Mouse (Mus musculus) midbrain, embryonic 13.5 days (tissue): ENCODE measurements at regions not wholly inside any gene's neighbourhood (a gene's known extent, or its start where the extent isn't known, plus 50 kb on each side); places are given as distances from the start of the nearest gene placed in this dataset.
A peak's percentile ranks its signal among the peaks of the same experiment; 100 is the strongest.
"Not testable (repeated sequence)": the region's sequence is repeated elsewhere in the genome, so short reads cannot be mapped to it uniquely, and the experiment has no call there.

Experiments used
- ATAC-seq: fragments of 200-750 bp; cut with Nextera tagmentation; 2 replicates; pipeline ENCODE4 v1.8.0; 2017; ENCODE audit warnings: mild to moderate bottlenecking, moderate TSS enrichment, moderate library complexity
- H3K27ac ChIP-seq: fragments of 300-500 bp; sonication (generic); 2 replicates; pipeline ENCODE4 v1.5.1; 2015; ENCODE audit warnings: inconsistent platforms, mild to moderate bottlenecking, moderate library complexity
- H3K27me3 ChIP-seq: fragments of 300-500 bp; sonication (generic); 2 replicates; pipeline ENCODE4 v1.6.1; 2015; ENCODE audit warnings: mild to moderate bottlenecking, inconsistent platforms
- H3K36me3 ChIP-seq: fragments of 300-500 bp; sonication (generic); 2 replicates; pipeline ENCODE4 v1.6.1; 2015; ENCODE audit warnings: mild to moderate bottlenecking, inconsistent platforms
- H3K4me1 ChIP-seq: fragments of 300-500 bp; sonication (generic); replicated peaks from 2 replicates; pipeline ENCODE4 v1.6.1; 2015; ENCODE audit warnings: inconsistent platforms
- H3K4me2 ChIP-seq: fragments of 300-500 bp; sonication (generic); replicated peaks from 2 replicates; pipeline ENCODE4 v1.6.1; 2015; ENCODE audit warnings: moderate library complexity, mild to moderate bottlenecking, inconsistent platforms
- H3K4me3 ChIP-seq: fragments of 300-500 bp; sonication (generic); replicated peaks from 2 replicates; pipeline ENCODE4 v1.5.1; 2015; ENCODE audit warnings: mild to moderate bottlenecking, inconsistent platforms
- H3K9ac ChIP-seq: fragments of 300-500 bp; sonication (generic); replicated peaks from 2 replicates; pipeline ENCODE4 v1.6.1; 2015; ENCODE audit warnings: mild to moderate bottlenecking, inconsistent platforms
- H3K9me3 ChIP-seq: fragments of 300-500 bp; sonication (generic); 2 replicates; pipeline ENCODE4 v1.6.1; 2016; ENCODE audit warnings: mild to moderate bottlenecking, inconsistent platforms
- whole genome bisulfite sequencing: fragments of 180-500 bp; shearing (Covaris S2); methylation state at CpG from one replicate; pipeline ENCODE4 v1.1.7; 2015; 5-methylcytosine and 5-hydroxymethylcytosine counted together

DNA sequence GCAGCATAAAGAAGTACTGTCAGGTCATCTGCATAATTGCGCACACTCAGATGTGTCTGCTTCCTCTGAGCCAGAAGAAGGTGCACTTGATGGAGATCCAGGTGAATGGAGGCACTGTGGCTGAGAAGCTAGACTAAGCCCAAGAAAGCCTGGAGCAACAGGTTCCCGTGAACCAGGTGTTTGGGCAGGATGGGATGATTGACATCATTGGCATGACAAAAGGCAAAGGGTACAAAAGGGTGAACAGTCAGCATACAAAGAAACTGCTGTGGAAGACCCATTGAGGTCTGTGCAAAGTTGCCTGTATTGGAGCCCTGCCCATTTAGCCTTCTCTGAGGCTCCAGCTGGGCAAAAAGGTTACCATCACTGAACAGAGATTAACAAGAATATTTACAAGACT, 337.0 kb upstream of the Zfp960 start:
- H3K36me3 ChIP-seq: no peaks in the 10 kb centered on the region
- no peak for ATAC-seq
- H3K27ac ChIP-seq: no peak overlapping the region
- WGBS: 88% methylated on average over 2 of the region's 2 CpGs
- H3K27me3 ChIP-seq: no peaks in the 10 kb centered on the region
- H3K4me3 ChIP-seq: no peak overlapping the region
- H3K9me3 ChIP-seq: no peaks in the 10 kb centered on the region
- no peak overlapping the region for H3K9ac ChIP-seq
- H3K4me2 ChIP-seq: no peak overlapping the region
- H3K4me1 ChIP-seq: no peaks in the 10 kb centered on the region

DNA sequence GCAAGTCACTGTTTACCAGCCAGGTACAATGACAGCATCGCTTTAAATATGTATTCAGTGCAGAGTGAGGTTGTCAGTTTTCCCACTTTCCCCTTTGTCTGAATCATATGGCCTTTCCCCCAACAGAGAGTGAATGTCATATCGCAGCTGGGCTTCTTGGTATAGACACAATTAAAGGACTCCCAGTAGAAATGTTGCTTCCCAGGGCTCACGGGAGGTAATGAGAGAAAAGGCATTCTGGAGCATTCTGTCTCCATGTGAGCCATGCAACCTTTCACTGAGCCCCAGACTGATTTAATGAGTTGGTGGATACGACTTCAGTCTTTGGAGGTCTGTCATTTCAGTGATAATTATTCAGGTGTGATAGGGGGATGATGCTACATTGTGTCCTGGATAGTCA, 310.8 kb upstream of the Zfp960 start:
- H3K36me3 ChIP-seq: no peaks in the 10 kb centered on the region
- no peak overlapping the region for H3K9ac ChIP-seq
- WGBS: 59% methylated on average over 4 of the region's 4 CpGs
- peak; percentile 83 for ATAC-seq
- H3K9me3 ChIP-seq: no peaks in the 10 kb centered on the region
- H3K27me3 ChIP-seq: no peaks in the 10 kb centered on the region
- peak overlapping the region; percentile 4; the same call in 1 of the 2 replicates for H3K27ac ChIP-seq
- H3K4me3 ChIP-seq: no peak overlapping the region
- H3K4me2 ChIP-seq: no peak overlapping the region
- no peaks in the 10 kb centered on the region for H3K4me1 ChIP-seq

DNA sequence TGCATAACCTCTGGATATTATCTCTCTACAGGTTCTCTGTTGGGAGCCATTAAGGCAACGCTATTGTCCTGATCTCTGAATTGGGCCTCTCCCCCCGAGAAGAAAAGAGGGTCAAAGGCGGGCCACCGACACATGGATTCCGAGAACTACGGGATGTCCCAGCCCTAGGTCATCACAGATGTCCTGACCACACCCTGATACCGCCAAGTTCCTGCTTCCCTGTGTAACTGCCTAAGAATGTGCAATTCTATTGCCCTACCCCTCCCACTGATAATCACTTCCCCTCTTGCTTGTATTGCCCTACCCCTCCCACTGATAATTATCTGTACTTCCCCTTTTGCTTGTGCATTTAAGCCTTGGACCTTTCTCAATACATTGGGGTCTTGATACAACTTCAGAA, 293.3 kb upstream of the Zfp960 start:
- H3K4me3 ChIP-seq, H3K36me3 ChIP-seq, H3K9ac ChIP-seq, H3K9me3 ChIP-seq, H3K4me2 ChIP-seq, H3K4me1 ChIP-seq, H3K27me3 ChIP-seq, ATAC-seq, H3K27ac ChIP-seq: not testable (repeated sequence)
- WGBS: 92% methylated on average over 7 of the region's 7 CpGs

DNA sequence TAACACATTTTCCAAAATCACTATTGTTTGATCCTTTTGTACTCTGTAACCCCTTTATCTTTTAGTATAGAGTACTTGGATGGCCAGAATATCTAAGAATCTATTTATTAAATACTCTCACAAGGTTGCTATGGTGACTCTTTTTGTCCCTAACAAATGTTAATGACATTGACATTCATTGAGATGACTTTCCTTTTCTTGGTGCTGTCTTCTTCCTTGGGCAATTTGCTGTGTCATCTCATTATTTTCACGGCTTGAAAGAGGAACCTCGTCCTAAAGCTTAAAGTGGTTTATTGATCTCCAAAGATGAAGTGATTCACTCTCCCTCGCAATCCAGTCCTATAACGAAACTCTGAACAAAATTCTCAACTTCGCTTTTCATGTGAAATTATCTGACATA, 265.6 kb upstream of the Zfp960 start:
- H3K4me3 ChIP-seq: no peak overlapping the region
- ATAC-seq: no peak
- no peak overlapping the region for H3K27ac ChIP-seq
- H3K9me3 ChIP-seq: no peaks in the 10 kb centered on the region
- H3K36me3 ChIP-seq: no peaks in the 10 kb centered on the region
- H3K4me2 ChIP-seq: no peak overlapping the region
- no peaks in the 10 kb centered on the region for H3K4me1 ChIP-seq
- H3K9ac ChIP-seq: no peak overlapping the region
- 69% methylated on average over 5 of the region's 5 CpGs for WGBS
- H3K27me3 ChIP-seq: no peaks in the 10 kb centered on the region

DNA sequence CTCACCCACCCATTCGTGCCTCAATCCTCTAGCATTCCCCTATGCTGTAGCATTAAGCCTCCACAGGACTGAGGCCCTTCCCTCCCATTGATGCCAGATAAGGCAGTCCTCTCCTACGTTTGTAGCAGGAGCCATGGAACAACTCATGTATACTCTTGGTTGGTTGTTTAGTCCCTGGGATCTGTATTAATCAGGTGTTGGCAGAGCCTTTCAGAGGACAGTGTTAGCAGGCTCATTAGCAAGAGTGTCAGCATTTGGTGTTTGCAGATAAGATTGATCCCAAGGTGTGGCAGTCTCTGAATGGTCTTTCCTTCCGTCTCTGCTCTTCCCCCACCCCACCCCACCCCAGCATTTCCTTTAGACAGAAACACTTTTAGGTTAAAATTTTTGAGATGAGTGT, 258.9 kb upstream of the Zfp960 start:
- Histone ChIP-seq H3K4me2 (no peak overlapping the region), H3K27me3 (no peaks in the 10 kb centered on the region), H3K9me3 (no peaks in the 10 kb centered on the region), H3K27ac (no peak overlapping the region), H3K4me3 (no peak overlapping the region), H3K36me3 (no peaks in the 10 kb centered on the region), H3K9ac (no peak overlapping the region), H3K4me1 (no peaks in the 10 kb centered on the region)
- 53% methylated on average over 3 of the region's 3 CpGs for WGBS
- ATAC-seq: no peak

DNA sequence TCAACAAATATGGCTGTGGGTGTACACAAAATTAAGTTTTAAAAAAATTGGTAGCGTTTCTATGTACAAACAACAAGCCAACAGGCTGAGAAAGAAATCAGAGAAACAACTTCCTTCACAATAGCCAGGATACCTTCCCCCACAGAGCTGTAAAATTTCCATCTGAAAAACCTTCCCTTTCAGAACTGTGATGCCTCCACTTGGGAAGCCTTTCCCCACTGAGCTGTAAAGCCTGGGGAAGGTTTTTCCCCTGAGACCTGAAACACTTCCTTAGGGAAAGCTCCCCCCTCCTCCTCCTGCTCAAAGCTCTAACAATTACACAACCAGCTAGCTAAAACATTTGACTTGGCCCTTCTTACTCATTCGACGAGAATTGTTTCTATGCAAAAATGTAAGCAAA, 245.5 kb upstream of the Zfp960 start:
- 33% methylated on average over 3 of the region's 3 CpGs for WGBS
- no peak for ATAC-seq
- Histone ChIP-seq H3K27ac (no peak overlapping the region), H3K4me2 (no peak overlapping the region), H3K36me3 (no peaks in the 10 kb centered on the region), H3K4me3 (no peak overlapping the region), H3K27me3 (no peaks in the 10 kb centered on the region), H3K9ac (no peak overlapping the region), H3K4me1 (no peaks in the 10 kb centered on the region), H3K9me3 (no peaks in the 10 kb centered on the region)

DNA sequence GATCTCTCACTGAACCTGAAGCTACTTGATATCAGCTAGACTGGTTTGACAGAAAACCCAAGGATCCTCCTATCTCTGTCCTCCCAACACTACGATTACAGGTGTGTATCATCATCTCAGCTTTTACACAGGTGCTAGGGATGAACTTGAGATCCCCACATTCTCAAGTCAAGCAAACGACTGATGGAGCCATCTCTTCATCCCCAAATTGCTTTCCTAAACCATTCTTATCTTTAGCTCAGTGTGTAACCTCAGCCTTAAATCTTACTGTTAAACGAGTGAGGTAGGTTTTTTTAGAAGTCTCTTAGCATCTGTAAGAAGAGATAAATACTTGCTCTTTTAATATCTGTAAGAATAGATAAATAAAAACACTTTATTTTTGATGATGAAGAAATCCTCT, 242.2 kb upstream of the Zfp960 start:
- ATAC-seq: no peak
- Histone ChIP-seq H3K27me3 (no peaks in the 10 kb centered on the region), H3K4me3 (no peak overlapping the region), H3K4me2 (no peak overlapping the region), H3K27ac (no peak overlapping the region), H3K36me3 (no peaks in the 10 kb centered on the region), H3K4me1 (no peaks in the 10 kb centered on the region), H3K9ac (no peak overlapping the region), H3K9me3 (no peaks in the 10 kb centered on the region)
- 88% methylated on average over 3 of the region's 3 CpGs for WGBS

DNA sequence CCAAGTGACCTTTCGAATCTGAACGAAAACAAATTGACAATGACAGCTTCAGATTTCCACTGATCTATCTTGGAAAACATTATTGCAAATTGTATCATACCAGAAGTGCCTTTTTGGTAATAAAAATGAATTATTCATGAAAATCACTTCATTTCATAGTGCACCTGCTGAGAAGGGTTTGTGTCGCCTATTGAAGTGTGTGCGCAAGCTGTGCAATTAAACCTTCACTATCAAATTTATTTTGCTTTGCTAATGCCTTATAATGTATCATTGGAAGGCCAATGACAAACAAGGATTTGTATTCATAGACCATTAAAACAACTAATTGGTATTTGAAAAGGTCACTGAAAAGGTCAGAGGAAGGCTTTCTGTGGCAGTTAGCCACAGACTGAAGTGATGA, 224.8 kb upstream of the Zfp960 start:
- 64% methylated on average over 4 of the region's 4 CpGs for WGBS
- Histone ChIP-seq H3K9ac (no peak overlapping the region), H3K4me1 (0 out of 2 replicates have a peak, but pooled peaks cover 6% of the 10 kb centered on the region), H3K4me2 (no peak overlapping the region), H3K4me3 (no peak overlapping the region), H3K27me3 (no peaks in the 10 kb centered on the region), H3K9me3 (no peaks in the 10 kb centered on the region), H3K27ac (no peak overlapping the region), H3K36me3 (no peaks in the 10 kb centered on the region)
- ATAC-seq: 0 out of 2 replicates have a peak, but pooled peaks have one; percentile 27

DNA sequence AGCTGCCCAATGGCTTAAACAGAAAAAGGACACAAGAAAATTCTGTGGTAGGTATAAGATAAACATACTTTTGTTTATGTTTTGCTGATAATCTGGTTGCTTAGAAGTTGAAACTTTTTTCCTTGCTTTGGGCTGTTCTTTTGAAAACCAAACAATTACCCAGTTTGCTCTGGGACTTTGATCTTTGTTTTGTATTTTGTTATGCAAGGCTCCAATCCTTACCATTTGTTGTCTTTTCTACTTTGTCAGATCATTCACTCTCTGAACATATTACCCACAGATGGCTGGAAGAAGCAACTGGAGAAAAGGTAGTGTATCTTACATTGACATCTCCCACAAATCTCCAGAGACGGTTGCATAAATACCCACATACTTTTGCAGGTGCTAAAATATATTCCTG, 203.1 kb upstream of the Zfp960 start:
- H3K27ac ChIP-seq: no peak overlapping the region
- H3K9ac ChIP-seq: no peak overlapping the region
- no peaks in the 10 kb centered on the region for H3K27me3 ChIP-seq
- no peak overlapping the region for H3K4me3 ChIP-seq
- H3K4me2 ChIP-seq: no peak overlapping the region
- ATAC-seq: no peak
- no peaks in the 10 kb centered on the region for H3K4me1 ChIP-seq
- 75% methylated on average over 1 of the region's 1 CpGs for WGBS
- no peaks in the 10 kb centered on the region for H3K36me3 ChIP-seq
- H3K9me3 ChIP-seq: no peaks in the 10 kb centered on the region

DNA sequence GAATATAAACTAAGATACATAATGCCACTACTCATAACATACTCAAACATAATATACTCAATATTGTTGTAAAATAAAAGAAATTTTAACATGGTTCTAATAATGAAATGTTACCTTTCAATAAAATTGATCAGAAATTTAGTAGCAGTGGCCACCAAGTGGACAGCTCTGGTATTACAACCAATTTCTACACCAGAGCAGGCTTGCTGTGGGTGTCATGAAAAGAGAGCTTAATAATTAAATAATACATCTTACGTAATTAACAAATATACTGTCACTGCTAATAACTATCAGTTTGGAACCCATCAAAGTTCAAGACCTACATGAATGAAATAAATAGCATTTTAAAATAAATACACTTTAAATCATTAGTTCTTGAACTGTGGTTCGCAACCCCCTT, 163.1 kb upstream of the Zfp960 start:
- Histone ChIP-seq H3K9me3 (no peaks in the 10 kb centered on the region), H3K4me1 (no peaks in the 10 kb centered on the region), H3K4me2 (no peak overlapping the region), H3K9ac (no peak overlapping the region), H3K4me3 (no peak overlapping the region), H3K27ac (no peak overlapping the region), H3K36me3 (no peaks in the 10 kb centered on the region), H3K27me3 (no peaks in the 10 kb centered on the region)
- WGBS: 73% methylated on average over 2 of the region's 2 CpGs
- no peak for ATAC-seq

DNA sequence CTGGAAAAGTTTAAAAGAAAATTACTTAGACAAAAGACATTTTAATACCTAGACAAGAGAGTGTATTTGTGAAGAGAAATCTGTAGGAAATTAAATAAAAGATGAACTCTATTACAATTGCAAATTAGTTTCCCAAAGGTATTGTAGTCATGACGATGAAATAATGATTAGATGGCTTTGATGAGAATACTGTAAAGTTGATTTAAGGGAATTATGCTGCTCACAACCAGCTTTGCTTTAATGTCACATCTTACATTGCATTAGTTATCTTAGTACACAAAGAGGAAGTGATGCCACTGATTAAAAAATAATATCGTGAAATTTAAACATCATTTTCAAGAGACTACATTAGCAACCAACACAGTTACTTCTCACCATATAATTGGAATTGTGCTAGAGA, 145.7 kb upstream of the Zfp960 start:
- ATAC-seq: no peak
- H3K4me3 ChIP-seq: no peak overlapping the region
- no peak overlapping the region for H3K27ac ChIP-seq
- H3K4me2 ChIP-seq: no peak overlapping the region
- WGBS: 65% methylated on average over 2 of the region's 2 CpGs
- H3K36me3 ChIP-seq: no peaks in the 10 kb centered on the region
- H3K9ac ChIP-seq: no peak overlapping the region
- H3K9me3 ChIP-seq: no peaks in the 10 kb centered on the region; the same call in 1 of the 2 replicates
- H3K27me3 ChIP-seq: no peaks in the 10 kb centered on the region
- H3K4me1 ChIP-seq: no peaks in the 10 kb centered on the region

DNA sequence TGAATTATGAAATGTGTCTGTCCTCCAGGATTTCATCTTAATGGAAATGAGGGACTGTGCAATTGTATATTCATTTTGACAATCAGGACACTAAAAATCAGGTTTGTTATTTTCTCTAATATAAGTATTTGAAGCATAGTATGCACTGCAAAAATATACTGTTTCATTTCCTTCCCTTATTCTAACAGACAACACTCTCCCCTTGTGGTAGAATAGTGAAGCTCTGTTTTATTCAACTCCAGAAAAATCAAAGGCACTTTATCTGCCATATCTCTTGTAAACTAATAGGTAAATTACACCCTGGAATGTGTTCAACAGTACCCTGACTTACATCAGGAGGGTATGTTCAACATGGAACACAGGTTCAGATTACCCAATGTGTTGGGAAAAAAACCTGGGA, 137.7 kb upstream of the Zfp960 start:
- no peak overlapping the region for H3K9ac ChIP-seq
- no peak overlapping the region for H3K4me2 ChIP-seq
- no peaks in the 10 kb centered on the region for H3K27me3 ChIP-seq
- no peak overlapping the region for H3K4me3 ChIP-seq
- no peaks in the 10 kb centered on the region for H3K4me1 ChIP-seq
- no peak overlapping the region for H3K27ac ChIP-seq
- H3K36me3 ChIP-seq: no peaks in the 10 kb centered on the region
- no peaks in the 10 kb centered on the region; the same call in 1 of the 2 replicates for H3K9me3 ChIP-seq
- no peak for ATAC-seq

DNA sequence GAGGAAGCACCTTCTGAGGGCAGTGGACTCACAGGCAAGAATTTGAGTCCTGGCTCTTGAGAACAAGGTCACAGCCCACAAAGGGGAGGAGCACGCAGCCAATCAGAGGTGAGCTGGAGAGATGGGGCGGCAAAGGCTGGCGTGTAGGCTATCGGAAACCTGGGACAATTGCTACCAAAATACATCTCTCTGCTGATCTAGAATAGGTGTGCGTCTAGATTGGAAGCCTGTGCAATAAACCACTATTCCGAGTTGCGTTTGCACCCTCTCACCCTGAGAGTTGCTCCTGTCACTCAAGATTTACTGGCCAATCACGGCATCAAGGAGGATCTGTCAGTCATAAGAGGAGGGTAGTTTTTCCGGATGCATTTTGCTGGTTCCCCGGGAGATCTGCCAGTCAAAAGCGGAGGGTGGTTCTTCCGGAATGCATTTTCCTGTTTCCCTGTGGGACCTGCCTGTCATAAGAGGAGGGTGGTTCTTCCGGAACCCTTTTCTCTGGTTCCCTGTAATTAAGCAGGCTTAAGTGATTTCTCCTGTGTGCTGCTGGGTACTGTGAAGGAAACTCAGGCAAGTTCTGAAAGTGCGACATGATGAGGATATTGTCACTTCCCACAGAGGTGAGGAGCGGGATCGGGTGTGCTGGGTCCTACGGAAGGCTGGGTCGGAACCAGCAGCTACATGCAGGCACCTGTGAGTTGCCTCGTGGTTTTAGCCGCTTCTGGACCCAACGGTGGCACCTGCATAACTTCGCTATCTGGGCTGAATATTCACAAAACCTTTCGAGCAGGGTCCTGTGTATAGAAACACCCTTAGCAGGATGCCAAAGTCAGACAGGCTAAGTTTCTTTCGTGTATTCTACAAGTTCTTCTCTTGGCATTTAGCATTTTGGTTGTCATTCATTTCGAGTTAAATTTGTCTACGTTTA, 112.6 kb upstream of the Zfp960 start:
- not testable (repeated sequence) for H3K4me1 ChIP-seq, H3K36me3 ChIP-seq, H3K9me3 ChIP-seq, H3K27me3 ChIP-seq
- 2% methylated on average over 24 of the region's 26 CpGs for WGBS
- Histone ChIP-seq H3K4me2 (peak overlapping the region; percentile 46), H3K4me3 (peak overlapping the region; percentile 48), H3K27ac (peak overlapping the region; percentile 74), H3K9ac (0 out of 2 replicates have a peak overlapping the region, but pooled peaks have one; percentile 52)
- ATAC-seq: peak; percentile 100
